22 mouse cellular contexts compared by ENCODE assay signal in the genomic region with DNA sequence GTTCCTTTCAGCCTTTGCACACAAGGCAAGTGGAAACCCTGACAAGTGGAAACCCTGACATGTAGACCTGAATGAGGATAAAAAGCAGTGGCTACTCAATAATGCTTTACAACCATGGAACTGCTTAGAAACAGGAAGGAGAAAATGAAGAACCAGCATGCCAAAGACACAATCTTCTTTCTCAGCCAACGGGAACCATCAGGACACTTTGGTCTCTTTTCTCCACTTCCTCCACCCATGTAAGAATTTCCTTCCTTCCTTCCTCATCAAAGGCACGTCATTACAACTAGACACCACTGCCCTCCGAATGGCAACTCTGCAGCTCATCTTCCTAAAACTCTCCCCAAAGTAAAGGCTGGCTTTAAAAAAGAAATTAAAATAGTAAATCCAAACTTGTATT. TPM values are rescaled to one million over a fixed set of nuclear protein-coding genes. Genes with fewer than 3 reads are reported as not detected.
DNase-seq lines count a peak whose midpoint lies in the region; ATAC-seq and TF ChIP-seq lines count a peak whose summit lies in the region.
"Had no signal": no experiment of that assay in that cellular context is flagged by ENCODE, and none has a peak within 500 bp of the region (broad histone marks: within the 10 kb centered on the region; RNA-seq: fewer than 3 reads in every experiment).

No protein-coding gene starts in this region.

- H3K36me3 ChIP-seq in kidney, postnatal 0 days (ENCODE audit: insufficient read depth, low read length) = no peaks in the 10 kb centered on the region
- H3K36me3 ChIP-seq: embryonic facial prominence, embryonic 15.5 days; forebrain, embryonic 12.5 days; limb, embryonic 12.5 days; midbrain, embryonic 10.5 days had no signal

- WGBS in kidney, postnatal 0 days = 68% methylated on average over 3 of the region's 3 CpGs

- TF ChIP-seq CTCF in kidney, postnatal 0 days (IDR thresholded peaks at IDR 0.05; ENCODE audit: low read depth) = no peak

- 0 out of 2 replicates have a peak, but pooled peaks cover 11% of the 10 kb centered on the region for H3K4me1 ChIP-seq in kidney, postnatal 0 days (replicated peaks; ENCODE audit: insufficient read depth, low read length)
- H3K4me1 ChIP-seq: forebrain, embryonic 12.5 days; midbrain, embryonic 10.5 days had no signal

- peak; percentile 93 for DNase-seq in heart, adult 11 months
- DNase-seq in heart, postnatal 4 days = no peak
- DNase-seq in kidney, postnatal 0 days (ENCODE audit: low spot score) = no peak
- DNase-seq in kidney, adult 8-10 months = no peak
- DNase-seq: adrenal gland, postnatal 25 days; embryo, embryonic 11 days; kidney, adult 11 months; kidney, postnatal 36 days; layer of hippocampus, adult 9-11 months; lung, postnatal 14 days; thymus, postnatal 25 days had no signal

- no peaks in the 10 kb centered on the region for H3K9me3 ChIP-seq in kidney, postnatal 0 days (replicated peaks; ENCODE audit: low read length)
- H3K9me3 ChIP-seq: embryonic facial prominence, embryonic 15.5 days; forebrain, embryonic 12.5 days; limb, embryonic 12.5 days; midbrain, embryonic 10.5 days had no signal

- no peaks in the 10 kb centered on the region for H3K27me3 ChIP-seq in kidney, postnatal 0 days (ENCODE audit: insufficient read depth, low read length)
- H3K27me3 ChIP-seq: embryonic facial prominence, embryonic 15.5 days; forebrain, embryonic 12.5 days; Patski had no signal

- H3K4me3 ChIP-seq in kidney, postnatal 0 days (replicated peaks; ENCODE audit: low read depth, low read length) = no peak overlapping the region
- H3K4me3 ChIP-seq: embryonic facial prominence, embryonic 15.5 days; forebrain, embryonic 12.5 days; limb, embryonic 12.5 days; midbrain, embryonic 10.5 days had no signal

- no peak for ATAC-seq in kidney, postnatal 0 days (replicated peaks; ENCODE audit: low FRiP score, low read depth)
- peak; percentile 38 to 69; a peak in 3 of 4 replicates for ATAC-seq in hematopoietic stem cell, adult 5-6 weeks (replicated peaks in 1 of 2; ENCODE audit: insufficient read depth in 1 of 2, low FRiP score in 2 of 2, low TSS enrichment in 1 of 2, low read depth in 1 of 2, poor library complexity in 2 of 2, severe bottlenecking in 2 of 2)
- no peak for ATAC-seq in erythroid progenitor cell, adult 5-6 weeks (replicated peaks; ENCODE audit: low FRiP score, poor library complexity, severe bottlenecking)
- no peak for ATAC-seq in frontal cortex, adult (ENCODE audit: low TSS enrichment)
- ATAC-seq: activated CD4-positive, CD25-positive, alpha-beta regulatory T cell, adult 4 months; hindbrain, embryonic 16.5 days; Patski had no signal

- H3K27ac ChIP-seq in kidney, postnatal 0 days = peak overlapping the region; percentile 36; the same call in 1 of the 2 replicates
- H3K27ac ChIP-seq: embryonic facial prominence, embryonic 15.5 days; forebrain, embryonic 12.5 days; limb, embryonic 12.5 days; liver, embryonic 14.5 days; midbrain, embryonic 10.5 days had no signal

- no peak overlapping the region for H3K9ac ChIP-seq in kidney, postnatal 0 days (ENCODE audit: low read depth, low read length)
- H3K9ac ChIP-seq: embryonic facial prominence, embryonic 15.5 days; forebrain, embryonic 12.5 days; limb, embryonic 12.5 days; liver, embryonic 14.5 days had no signal

- no peak overlapping the region for H3K4me2 ChIP-seq in kidney, postnatal 0 days (ENCODE audit: low read length)
- H3K4me2 ChIP-seq: embryonic facial prominence, embryonic 15.5 days; forebrain, embryonic 12.5 days; limb, embryonic 12.5 days had no signal

RNA-seq across cellular contexts. Expression of a gene that starts 59.3 kb away (rescaled TPM):
- total RNA-seq in heart, postnatal 4 days (2021) = 10 to 100 TPM; 50.5 to 57.4 TPM
- polyA plus RNA-seq in kidney, postnatal 0 days (2015; fragmentation: Nextera tagmentation; extraction: Ambion mirVana) = 42.4 and 46.1 TPM in 2 replicates
- total RNA-seq in hematopoietic stem cell, adult 5-6 weeks (2017) = 79.2 and 81.0 TPM in 2 replicates
- total RNA-seq in erythroid progenitor cell, adult 5-6 weeks (2015; ENCODE audit: low replicate concordance) = 101 and 157 TPM in 2 replicates
- 108 and 137 TPM in 2 replicates for total RNA-seq in erythroid progenitor cell, adult 5-6 weeks (2017; ENCODE audit: low replicate concordance)

Comparison
In these comparisons a context has a peak if more than half of its experiments do, and no peak if none do; other contexts are left out.
1. ATAC-seq: peak in hematopoietic stem cell, adult 5-6 weeks (2 of 2); none in kidney, postnatal 0 days (single experiment), erythroid progenitor cell, adult 5-6 weeks (single experiment) and frontal cortex, adult (single experiment).